Mouse (Mus musculus) right cerebral cortex, postnatal 25 days (tissue): ENCODE data around the gene Irf2bpl.

Source experiments
- DNase-seq: peaks from one replicate; pipeline ENCODE4 v3.0.0; 2022

Irf2bpl gene

DNA sequence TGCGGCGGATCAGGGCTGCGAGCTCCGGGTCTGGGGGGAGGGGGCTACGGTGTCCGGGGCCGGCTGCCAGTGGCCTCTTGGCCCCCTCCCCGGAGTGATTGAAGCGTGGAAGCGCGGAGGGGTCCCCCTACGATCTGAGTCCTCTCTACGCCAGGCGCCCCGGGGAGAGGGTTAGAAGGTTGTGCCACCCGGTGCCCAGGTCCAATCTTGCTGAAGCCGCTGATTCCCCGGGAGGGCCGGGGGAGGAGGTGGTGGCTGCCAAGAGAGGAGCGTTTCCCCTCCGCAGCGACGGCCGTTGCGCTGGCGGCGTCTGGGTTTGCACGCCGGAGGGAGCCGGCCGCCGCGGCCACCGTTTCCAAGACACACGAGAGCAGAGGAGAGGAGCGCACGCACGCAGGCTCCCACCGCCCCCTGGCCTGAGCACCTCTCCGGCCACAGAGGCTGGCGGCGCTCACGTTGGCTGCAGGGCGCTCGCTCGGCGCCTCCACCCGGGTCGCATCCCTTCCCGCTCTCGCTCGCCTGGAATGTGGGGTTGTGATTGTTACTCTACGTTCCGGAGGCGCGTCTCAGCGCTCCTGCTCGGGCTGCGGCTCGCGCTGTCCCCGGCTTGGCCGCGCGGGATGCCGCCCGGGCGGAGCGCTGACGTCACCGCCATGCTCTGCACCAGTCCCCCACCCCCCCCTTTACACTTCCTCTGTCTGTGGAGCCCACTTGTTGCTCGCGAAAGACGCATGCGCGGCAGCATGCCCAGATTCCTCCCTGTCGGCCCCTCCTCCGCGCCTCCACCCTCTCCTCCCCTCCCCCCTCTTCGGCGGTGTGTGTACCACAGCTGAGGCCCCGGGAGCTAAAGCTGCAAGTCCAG lies at the start of gene Irf2bpl:
TSS of gene Irf2bpl (minus strand) at position 602 of the 862 bp plus-strand sequence.
- peak; percentile 96 for DNase-seq

DNA sequence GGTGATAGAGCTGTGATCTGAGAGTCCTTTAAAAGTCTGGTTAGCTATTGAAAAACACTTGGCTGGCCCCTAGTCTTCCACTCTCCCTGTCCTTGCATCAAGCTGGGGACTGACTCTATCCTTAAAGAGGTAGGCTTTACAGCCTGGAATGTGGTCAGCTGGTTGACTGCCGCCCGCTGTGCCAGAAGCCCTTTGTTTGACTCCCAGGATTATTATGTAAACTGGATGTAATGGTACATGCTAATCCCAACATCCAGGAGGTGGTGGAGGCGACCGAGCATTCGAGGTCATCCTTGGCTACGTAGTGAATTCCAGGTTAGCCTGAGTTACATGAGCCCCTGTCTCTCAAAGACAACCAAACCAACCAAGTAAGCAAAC lies 48.0 kb upstream of the Irf2bpl start:
- DNase-seq, result no peak

DNA sequence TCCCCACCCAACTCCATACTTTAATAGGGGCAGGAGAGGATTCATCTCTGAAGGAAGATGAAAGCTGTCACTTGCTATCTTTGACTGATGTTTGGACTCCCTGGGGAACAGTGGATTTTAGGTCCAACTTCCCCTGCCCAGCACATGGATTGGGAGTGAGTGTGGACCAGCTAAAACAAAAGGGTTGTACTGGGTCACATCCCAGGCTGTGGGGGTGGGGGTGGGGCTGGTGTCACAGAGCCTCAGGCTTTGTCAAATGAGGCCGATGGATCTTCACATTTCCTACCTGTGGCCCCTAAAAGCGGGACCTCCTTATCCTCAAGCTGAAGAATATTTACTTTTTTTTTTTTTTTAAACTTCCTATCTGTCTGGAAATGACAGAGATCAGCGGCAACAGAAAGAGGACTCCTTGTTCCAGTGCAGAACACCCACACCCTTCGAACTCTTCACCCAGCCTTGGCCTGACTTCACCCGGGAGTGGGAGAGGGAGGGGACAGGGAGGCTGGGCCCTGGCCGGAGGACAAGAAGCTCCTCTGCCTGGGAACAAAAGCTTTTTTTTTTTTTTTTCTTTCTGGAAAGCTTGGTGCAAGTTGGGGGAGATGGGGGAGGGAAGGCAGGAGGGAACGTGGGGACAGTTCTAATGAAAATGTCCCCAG lies 47.4 kb upstream of the Irf2bpl start:
- no peak for DNase-seq

DNA sequence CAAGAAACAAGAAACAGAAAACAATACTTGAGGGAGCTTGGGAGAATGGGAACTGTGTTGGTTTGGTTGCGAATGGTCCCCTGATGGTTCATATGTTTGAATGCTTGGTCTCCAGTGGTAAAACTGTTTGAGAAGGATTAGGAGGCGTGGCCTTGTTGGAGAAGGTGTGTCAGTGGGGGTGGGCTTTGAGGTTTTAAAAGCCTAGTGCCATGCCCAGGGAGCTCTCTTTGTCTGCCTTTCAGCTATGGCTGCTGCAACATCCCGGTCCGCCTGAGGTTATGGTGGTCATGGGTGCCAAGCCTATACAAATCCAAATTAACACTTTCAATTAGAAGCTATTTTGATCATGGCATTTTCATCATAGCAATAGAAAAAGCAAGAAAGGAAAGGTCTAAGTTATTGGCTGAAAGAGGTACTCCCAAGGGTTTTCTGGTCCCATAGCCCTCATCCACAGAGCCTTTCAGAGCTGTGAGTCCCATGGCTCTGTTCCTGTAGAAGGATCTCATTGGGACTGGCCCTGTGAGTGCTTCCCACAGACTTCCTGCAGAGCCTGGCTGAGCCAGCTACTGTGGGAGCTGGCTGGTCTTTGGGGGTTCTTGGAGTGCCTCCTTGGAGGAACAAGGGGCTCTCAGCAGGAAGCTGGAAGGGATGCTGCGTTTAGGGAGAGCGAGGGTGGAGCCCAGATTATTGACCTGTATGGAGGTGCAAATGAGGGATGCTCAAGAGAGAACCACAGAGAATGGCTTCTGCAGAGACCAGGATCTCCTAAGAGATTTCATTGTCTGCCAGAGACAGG lies 46.5 kb upstream of the Irf2bpl start:
- DNase-seq, result no peak

DNA sequence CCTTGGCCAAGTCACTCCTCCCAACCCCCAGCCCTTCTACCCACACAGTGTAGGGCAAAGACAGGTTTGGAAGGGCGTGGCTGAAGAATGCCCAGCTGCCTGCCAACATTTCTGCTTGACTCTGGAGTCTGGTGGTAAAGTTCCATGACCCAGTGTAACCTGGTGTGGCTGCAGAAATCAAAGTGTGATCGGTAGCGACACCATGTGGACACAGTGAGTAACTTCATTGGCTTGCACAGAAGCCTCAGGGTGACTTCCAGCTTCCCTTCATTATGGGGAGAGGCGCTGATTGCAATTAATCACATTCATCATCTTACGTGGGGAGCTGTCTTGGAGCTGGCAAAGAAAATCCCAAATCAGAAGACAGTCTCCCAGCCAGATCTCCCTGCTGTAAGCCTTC lies 39.2 kb upstream of the Irf2bpl start:
- DNase-seq, result peak; percentile 59

DNA sequence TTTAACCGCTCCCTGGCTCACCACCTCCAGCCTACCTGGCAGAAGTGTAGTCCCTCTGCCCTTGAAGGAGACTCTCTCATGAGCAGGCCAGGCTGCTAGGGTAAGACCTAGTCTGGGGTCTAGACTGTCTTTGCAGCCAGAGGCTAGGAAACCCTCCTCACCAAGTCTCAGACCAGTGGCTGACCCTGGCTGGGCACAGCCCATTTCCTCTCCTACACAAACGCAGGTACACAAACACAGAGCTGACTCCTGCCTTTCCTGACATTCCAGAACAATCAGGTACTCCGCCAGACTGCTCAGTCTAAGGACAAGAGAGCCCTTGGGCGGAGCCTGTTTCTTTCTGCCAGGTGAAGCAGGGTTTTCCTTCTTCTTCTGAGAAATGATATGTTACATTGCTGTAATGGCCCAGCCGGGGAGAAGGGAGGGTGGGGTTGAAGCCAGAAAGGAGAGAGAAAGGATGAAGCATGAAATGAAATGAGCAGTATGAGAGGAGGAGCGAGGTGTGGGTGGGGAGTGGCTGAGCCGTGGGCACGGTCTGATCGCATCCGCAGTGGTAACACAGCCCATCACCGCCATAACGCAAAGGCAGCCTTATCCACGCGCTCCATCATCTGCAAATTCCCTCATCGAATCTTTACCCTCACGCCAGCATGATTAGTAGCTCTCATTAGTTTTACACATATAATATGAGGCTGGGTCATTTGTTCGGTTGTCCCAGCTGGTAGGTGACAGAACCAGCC lies 34.6 kb upstream of the Irf2bpl start:
- DNase-seq, result no peak

DNA sequence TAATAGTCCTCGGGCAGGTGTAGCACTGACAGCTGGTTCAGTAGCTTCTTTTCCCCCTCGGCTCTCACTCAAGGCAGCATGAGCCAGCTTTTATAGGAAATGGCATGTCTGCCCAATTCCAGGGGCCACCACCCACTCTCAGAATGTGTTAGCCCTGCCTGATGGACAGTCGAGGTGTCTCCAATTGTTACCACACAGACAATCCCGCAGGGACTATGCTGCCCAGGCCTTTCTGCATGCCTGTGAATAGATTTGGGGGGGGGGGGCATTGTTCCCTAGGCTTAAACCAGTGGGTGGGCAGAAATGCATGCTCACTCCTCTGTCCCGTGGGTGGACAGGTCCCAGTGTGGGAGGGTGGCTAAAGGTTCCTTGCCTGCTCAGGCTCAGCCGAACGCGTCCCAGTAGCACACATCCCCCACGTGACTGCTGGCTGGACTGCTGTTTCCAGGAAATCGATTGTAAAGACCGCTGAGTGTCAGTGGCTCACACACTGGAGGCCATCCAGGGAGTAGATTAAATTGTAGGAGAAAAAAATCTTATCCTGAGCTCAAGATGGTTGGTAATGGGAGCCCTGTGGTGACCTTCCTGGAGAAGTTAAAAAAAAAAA lies 33.9 kb upstream of the Irf2bpl start:
- no peak for DNase-seq

DNA sequence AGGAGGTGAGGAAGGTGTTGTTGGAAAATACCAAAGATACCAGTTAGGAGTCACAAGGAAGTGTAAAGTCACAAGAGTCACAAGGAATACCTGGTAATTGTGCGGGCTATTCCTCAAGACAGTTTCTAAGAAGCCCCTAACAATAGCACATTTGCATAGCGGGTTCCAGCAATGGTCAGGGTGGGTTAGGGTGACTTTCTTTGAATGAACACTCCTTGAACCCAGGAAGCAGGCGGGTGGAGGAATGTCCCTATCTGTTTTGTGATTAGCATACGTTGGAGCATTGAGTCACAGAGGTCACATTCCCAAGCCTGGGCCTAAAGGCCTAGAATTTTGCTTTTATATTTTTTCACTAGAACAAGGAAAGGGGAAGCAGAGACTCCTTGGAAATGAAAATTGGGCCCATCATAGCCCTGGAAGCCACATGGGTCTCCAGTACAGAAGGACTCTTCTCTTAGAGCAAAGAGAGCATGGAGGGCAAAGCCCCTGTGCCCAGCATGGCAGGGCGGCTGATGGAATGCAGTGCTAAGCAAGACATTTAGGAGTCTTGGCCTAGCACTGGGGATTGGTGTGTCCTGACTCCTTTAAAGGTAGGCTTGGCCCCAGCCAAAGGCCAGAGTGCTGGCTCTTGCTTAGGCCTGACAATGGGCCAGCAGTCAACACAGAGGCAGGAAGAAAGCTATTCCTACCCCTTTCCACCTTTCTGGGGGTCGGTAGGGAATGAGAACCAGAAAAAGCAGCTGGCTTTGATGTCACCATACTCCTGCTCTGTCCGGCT lies 32.4 kb upstream of the Irf2bpl start:
- DNase-seq, result no peak

DNA sequence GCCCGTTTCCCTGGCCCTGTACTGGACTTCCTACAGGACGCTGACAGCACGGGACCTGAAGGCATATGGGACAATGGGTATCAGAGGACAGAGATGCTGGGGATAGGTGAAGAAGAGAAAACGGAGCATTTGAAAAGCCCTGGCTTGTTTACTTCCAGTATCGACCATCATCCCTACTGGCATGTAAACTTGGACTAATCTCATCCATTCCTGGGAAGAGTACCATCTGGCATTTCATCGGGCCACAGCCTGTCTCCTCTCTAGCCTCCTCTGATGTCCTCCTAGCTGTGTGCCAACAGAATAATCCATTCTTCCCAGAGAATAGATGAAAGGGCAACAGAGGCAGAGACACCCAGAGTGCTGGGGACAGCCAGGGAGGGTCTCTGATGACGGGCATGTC lies 31.0 kb upstream of the Irf2bpl start:
- no peak for DNase-seq

DNA sequence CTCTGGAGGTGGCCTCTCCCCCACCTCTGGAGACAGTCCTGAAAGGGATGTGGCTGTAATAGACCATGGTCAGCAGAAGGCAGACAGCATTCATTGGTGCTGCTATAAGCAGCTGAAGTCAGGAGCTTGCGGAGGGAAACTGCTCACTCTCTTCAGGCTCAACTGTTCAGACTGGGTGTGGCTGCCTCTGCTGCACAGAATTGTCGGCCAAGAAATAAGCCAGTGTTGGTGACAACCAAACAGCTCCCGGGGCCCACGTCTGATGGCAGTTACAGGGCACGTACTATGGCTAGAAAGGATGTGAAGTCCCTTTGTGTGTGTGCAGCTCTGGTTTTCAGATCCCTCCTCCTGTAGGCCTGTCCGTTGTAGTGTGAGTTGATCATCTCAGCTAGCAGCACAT lies 30.2 kb upstream of the Irf2bpl start:
- no peak for DNase-seq

DNA sequence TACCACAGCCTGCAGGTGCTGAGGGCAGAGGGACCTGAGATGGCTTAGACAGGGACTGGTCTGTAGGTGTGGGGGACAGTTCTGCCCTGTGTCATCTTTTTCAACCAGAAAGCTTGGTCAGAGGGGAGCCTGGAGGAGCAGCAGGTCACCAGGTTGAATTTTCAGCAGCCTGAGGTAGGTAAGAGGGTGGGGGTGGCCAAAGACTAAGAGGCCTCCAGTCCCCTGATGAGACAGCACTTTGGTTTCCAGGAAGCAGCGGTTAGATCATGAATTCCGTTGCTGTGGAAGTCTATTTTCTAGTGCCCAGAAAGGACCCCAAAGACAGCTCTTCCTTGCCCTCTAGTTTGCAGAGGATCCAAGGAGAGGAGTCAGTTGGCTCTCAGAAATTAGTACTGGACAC lies 29.8 kb upstream of the Irf2bpl start:
- DNase-seq, result no peak

DNA sequence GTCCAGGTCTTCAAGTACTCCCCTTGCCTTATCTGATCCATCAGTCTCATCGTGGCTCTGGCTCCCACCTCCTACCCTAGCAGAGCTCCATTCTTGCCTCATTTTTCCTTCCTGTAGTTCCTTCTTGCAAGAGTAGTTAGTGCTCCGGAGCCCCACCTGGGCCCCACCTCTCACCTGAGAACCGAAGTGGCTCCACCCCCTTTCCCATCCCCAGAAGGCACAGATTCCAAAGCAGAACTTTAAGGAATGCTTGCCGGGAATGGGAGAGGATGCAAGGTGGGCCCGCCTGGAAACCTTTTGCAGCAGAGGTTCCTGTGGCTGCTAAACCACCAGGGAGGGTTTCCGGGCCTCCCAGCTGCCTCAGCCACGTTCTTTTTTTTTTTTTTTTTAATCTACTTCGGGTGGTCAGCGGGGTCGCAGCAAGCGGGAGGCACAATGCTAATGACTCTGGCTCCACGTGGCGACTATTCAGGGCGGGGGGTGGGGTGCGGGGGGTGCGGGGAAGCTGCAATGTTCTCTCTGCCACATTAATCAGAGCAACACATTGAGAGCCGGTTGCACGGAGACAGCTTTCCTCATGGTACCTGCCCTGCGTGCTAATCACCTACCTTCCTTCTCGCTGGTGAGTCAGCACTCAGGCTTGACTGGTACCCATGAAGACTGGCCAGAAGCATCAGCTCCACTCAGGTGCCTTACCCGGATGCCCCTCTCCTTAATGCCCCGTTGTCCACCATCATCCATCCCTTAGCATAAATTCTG lies 27.9 kb upstream of the Irf2bpl start:
- no peak for DNase-seq

DNA sequence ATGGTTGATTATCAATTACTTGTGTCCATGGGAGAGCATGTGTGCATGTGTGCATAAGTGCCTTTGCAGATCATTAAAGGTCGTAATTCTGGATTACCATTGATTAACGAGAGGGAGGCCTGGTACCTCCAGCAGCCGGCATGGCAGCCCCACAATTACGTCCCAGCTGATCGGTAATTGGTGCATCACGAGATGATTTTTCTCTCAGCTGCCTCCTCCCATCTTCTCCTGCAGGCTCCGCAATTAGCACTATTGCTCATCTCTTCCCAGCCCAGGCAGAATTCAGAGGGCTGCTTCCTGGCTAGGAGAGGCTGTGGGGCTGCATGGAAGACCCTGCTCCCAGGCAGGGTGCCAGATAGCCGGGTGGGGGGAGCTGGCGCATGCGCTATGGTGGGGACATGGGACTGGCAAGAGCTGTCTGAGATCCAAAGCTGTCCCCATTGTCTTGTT lies 26.9 kb upstream of the Irf2bpl start:
- DNase-seq, result peak; percentile 69

DNA sequence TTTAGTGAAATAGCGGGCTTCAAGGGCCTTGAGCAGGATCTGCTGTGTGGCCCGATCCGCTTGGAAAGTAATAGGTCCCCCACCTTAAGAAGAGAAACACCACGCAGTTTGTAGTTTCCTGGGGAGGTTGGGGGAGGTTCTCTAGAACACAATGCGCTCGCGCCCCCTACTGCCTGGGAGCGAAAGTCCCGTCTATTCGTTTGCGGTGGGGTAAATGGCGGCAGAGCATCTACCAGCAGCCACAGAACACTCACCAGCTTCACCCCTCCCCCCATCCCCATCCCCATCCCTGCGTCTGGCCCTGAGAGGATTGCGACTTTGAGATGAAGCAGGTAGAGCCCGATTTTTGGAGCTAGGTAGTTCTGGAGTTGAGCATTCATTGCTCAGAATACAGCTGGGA lies 21.8 kb upstream of the Irf2bpl start:
- DNase-seq, result peak; percentile 84

DNA sequence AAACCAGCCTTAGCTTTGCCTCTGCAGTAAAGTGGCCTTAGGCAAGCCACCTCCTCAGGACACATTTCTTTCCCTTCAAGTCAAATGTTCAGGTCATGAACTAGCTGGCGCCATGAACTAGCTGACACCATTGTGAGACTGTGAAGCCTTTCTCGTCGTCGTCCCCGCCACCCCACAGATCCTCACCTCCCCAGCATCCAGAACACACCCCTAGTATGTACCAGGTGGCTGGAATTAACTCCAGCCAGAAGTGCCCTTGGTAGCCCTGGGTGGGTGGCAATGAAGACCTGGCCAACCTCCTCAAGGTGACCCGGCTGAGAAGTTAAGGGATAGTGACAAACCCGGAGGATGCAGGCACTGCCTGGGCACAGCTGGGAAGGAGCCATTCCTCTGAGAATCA lies 21.3 kb upstream of the Irf2bpl start:
- no peak for DNase-seq

DNA sequence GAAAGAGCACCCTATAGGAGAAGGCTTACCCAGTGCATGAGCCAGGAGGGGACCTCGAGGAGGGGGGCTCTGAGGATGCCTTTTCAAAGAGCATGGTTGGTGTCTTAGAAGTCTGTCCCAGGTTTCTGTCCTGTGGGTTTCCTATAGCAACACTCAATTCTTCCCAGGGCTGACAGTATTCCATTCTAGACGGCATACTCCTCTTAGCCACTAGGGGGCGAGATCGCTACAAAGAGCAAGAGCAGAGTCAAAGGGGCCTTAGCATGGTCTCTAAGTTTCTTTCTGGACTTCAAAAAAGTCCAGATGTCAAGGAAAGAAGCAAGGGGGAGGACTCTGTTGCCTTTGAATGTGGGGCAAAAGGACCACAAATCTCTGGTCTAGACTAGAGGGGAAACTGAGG lies 20.6 kb upstream of the Irf2bpl start:
- DNase-seq, result no peak

DNA sequence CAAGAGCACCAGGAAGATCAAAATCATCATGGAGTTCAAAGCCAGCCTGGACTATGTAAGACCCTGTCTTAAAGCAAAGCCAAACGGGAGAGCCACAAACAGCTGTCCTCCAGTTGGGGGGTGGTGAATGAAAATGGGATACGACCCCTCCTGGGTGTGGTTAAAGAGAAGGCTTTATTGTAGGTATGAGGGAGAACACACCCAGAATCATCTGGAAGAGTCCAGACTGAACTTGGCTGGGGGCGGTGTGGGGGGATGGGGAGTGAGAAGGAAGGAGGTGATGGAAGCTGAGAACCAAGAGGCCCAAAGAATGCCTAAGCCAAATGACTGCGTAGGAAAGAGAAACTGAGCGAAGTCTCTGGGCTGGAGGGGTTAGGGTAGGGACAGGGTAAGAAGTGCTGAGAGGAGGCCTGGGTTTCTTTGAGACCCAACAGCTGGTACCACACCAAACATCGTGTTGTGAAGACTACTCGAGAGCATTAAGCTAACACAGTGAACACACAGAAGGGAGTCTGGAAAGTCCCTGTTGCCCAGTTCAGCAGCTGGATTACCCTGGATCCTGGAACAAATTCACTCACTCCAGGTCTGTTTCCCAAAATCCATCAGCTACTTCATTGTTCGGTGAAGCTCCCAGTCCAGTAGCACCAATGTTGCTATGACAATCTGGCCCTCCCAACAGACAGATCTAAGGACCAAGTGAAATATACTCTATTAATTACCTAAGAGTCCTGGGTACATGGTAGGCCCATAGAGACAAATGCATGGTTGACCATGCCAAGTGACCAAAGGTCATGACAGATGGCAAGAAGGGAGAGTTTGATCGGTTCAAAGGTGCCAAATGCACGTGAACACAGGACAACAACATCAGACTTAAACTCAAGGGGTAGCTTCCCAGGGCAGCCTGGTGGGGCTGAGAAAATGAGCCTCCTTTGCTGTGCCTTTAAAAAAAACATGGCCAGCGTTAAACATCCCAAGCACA lies 19.5 kb upstream of the Irf2bpl start:
- DNase-seq, result no peak

DNA sequence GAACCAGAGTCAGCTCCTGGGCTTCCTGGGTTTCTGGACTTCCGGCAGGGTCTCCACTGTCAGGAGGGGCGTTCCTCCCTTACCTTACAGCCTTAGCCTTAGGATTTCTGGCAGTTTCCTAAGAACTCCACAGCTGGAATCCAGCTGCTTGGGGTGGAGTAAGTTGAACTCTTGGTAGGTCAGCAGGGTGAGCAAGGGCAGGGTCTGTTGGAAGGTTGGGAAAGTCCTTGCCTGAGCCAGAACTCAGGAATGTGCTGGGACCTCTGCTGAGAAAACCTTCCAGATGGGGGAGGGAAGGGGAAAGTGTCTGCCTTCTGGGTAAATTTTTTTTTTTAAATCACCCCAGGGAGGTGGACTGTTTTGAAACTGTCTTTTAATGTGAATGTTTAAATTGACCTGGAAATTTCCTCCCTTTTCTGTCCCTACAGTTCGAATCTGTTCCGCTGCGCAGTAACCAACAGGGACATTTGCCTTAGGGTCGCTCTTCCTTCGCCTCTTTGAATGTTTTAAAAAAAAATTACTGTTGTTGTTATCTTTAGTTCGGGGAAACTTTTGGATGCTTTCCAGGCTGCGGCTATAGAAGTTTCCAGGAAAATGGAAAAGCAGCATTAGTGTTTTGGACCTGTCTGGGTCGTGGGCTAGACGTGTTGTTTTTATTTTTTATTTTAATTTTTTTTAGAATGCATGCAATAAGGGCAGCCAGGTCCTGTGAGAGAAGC lies 15.0 kb upstream of the Irf2bpl start:
- no peak for DNase-seq

DNA sequence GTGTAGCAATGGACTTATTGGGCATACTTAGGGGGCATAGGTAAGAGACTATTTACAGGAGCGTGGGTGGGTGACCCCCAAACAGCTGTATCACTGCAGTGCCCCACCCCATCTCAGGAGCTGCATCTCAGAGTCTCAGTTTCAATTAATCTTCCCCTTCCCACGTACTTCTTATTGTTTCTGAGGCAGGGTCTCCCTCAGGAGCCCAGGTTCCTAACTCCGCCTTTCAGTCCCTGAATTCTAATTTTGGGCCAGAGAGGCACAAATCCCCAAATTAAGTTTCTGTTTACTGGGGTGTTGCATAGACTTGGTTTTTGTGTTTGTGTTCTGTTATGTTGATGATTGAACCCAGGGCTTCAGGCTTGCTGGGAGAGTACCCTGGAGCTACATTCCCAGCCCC lies 13.8 kb upstream of the Irf2bpl start:
- DNase-seq, result no peak
